In genomic region chr10:93708076-93708473, GRCm38 (mm10) we compare ENCODE assay signal across 14 mouse cellular contexts.
DNase-seq lines count a peak whose midpoint lies in the region; ATAC-seq and TF ChIP-seq lines count a peak whose summit lies in the region.
"Had no signal": no experiment of that assay in that cellular context is flagged by ENCODE, and none has a peak within 500 bp of the region (broad histone marks: within the 10 kb centered on the region; RNA-seq: fewer than 3 reads in every experiment).

No protein-coding gene starts in this region.

- no peak for DNase-seq in heart, postnatal 10 days
- no peak for DNase-seq in lung, postnatal 36 days
- DNase-seq in liver, postnatal 0 days, result no peak
- DNase-seq: adrenal gland, postnatal 36 days; lung, adult 2 months had no signal

- no peaks in the 10 kb centered on the region for H3K27me3 ChIP-seq in heart, embryonic 12.5 days (replicated peaks)
- H3K27me3 ChIP-seq in lung, embryonic 15.5 days, result no peaks in the 10 kb centered on the region
- H3K27me3 ChIP-seq in heart, embryonic 16.5 days (ENCODE audit: control insufficient read depth, insufficient read depth, low read length), result no peaks in the 10 kb centered on the region
- H3K27me3 ChIP-seq in liver, postnatal 0 days (ENCODE audit: insufficient read depth, low read length), result no peaks in the 10 kb centered on the region
- H3K27me3 ChIP-seq in intestine, postnatal 0 days (replicated peaks; ENCODE audit: control insufficient read depth, insufficient read depth, low read length), result no peaks in the 10 kb centered on the region
- H3K27me3 ChIP-seq: hindbrain, embryonic 12.5 days; neural tube, embryonic 12.5 days had no signal

- intact Hi-C loops in heart, postnatal 10 days (cut with DNase I), result loop anchor here (5.0 kb wide), 1 partner anchor 36 kb away; no protein-coding TSS in a partner anchor

- TF ChIP-seq CTCF in liver, postnatal 0 days (IDR thresholded peaks at IDR 0.05; ENCODE audit: low read depth), result no peak
- no peak for TF ChIP-seq CTCF in intestine, postnatal 0 days (IDR thresholded peaks at IDR 0.05; ENCODE audit: low read depth)

- H3K36me3 ChIP-seq in heart, embryonic 12.5 days, result peaks cover 12% of the 10 kb centered on the region
- no peaks in the 10 kb centered on the region for H3K36me3 ChIP-seq in lung, embryonic 15.5 days
- peaks cover 23% of the 10 kb centered on the region for H3K36me3 ChIP-seq in heart, embryonic 16.5 days (ENCODE audit: control insufficient read depth, insufficient read depth)
- no peaks in the 10 kb centered on the region for H3K36me3 ChIP-seq in liver, postnatal 0 days (replicated peaks; ENCODE audit: insufficient read depth, low read length)
- H3K36me3 ChIP-seq in intestine, postnatal 0 days (ENCODE audit: control insufficient read depth, insufficient read depth), result no peaks in the 10 kb centered on the region

- H3K9ac ChIP-seq in heart, embryonic 12.5 days, result no peak overlapping the region
- no peak overlapping the region for H3K9ac ChIP-seq in lung, embryonic 15.5 days
- H3K9ac ChIP-seq in heart, embryonic 16.5 days (ENCODE audit: low read length), result no peak overlapping the region; the same call in 1 of the 2 replicates
- H3K9ac ChIP-seq in liver, postnatal 0 days (replicated peaks), result no peak overlapping the region
- H3K9ac ChIP-seq in intestine, postnatal 0 days (ENCODE audit: low read depth, low read length), result no peak overlapping the region
- H3K9ac ChIP-seq: hindbrain, embryonic 12.5 days; neural tube, embryonic 12.5 days had no signal

- 0 out of 2 replicates have a peak overlapping the region, but pooled peaks have one; percentile 59 for H3K4me2 ChIP-seq in heart, embryonic 12.5 days
- no peak overlapping the region for H3K4me2 ChIP-seq in lung, embryonic 15.5 days
- H3K4me2 ChIP-seq in heart, embryonic 16.5 days (ENCODE audit: low read depth, low read length), result peak overlapping the region; percentile 47; the same call in 1 of the 2 replicates
- H3K4me2 ChIP-seq in liver, postnatal 0 days (ENCODE audit: low read depth, low read length), result no peak overlapping the region
- no peak overlapping the region for H3K4me2 ChIP-seq in intestine, postnatal 0 days (replicated peaks; ENCODE audit: low read depth)
- H3K4me2 ChIP-seq: hindbrain, embryonic 12.5 days; neural tube, embryonic 12.5 days had no signal

- WGBS in heart, embryonic 12.5 days, result 62% methylated on average over 6 of the region's 6 CpGs
- WGBS in lung, embryonic 15.5 days, result 28% methylated on average over 6 of the region's 6 CpGs
- 50% methylated on average over 6 of the region's 6 CpGs for WGBS in heart, embryonic 16.5 days
- 61% methylated on average over 6 of the region's 6 CpGs for WGBS in liver, postnatal 0 days (ENCODE audit: insufficient replicate concordance)
- WGBS in intestine, postnatal 0 days, result 65% methylated on average over 6 of the region's 6 CpGs

- no peak for ATAC-seq in heart, embryonic 12.5 days (ENCODE audit: insufficient number of reproducible peaks, low FRiP score)
- no peak for ATAC-seq in lung, embryonic 15.5 days (ENCODE audit: borderline replicate concordance, extremely low read depth, low FRiP score, low TSS enrichment)
- peak; percentile 28; the same call in 1 of the 2 replicates for ATAC-seq in heart, embryonic 16.5 days (replicated peaks; ENCODE audit: extremely low read depth, insufficient read depth, low FRiP score)
- peak; percentile 40 for ATAC-seq in liver, postnatal 0 days
- ATAC-seq in intestine, postnatal 0 days, result no peak
- ATAC-seq: forebrain, embryonic 14.5 days; inflammation-experienced regulatory T-cells, adult 6 months had no signal

- peaks cover 12% of the 10 kb centered on the region for H3K4me1 ChIP-seq in heart, embryonic 12.5 days (replicated peaks)
- H3K4me1 ChIP-seq in lung, embryonic 15.5 days, result peaks cover 13% of the 10 kb centered on the region
- peaks cover 15% of the 10 kb centered on the region for H3K4me1 ChIP-seq in heart, embryonic 16.5 days (ENCODE audit: control insufficient read depth, insufficient read depth, low read length)
- H3K4me1 ChIP-seq in liver, postnatal 0 days (ENCODE audit: insufficient read depth), result peaks cover 6% of the 10 kb centered on the region; the same call in 1 of the 2 replicates
- H3K4me1 ChIP-seq in intestine, postnatal 0 days (replicated peaks; ENCODE audit: control insufficient read depth, insufficient read depth, low read length), result no peaks in the 10 kb centered on the region
- H3K4me1 ChIP-seq: hindbrain, embryonic 12.5 days; midbrain, embryonic 10.5 days; neural tube, embryonic 12.5 days had no signal

- H3K4me3 ChIP-seq in heart, embryonic 12.5 days, result no peak overlapping the region
- H3K4me3 ChIP-seq in lung, embryonic 15.5 days, result no peak overlapping the region
- no peak overlapping the region for H3K4me3 ChIP-seq in heart, embryonic 16.5 days (ENCODE audit: low read length)
- no peak overlapping the region for H3K4me3 ChIP-seq in liver, postnatal 0 days (ENCODE audit: low read depth, low read length)
- H3K4me3 ChIP-seq in intestine, postnatal 0 days (ENCODE audit: low read depth, low read length), result no peak overlapping the region
- H3K4me3 ChIP-seq: hindbrain, embryonic 12.5 days; midbrain, embryonic 10.5 days; neural tube, embryonic 12.5 days had no signal

- no peaks in the 10 kb centered on the region for H3K9me3 ChIP-seq in heart, embryonic 12.5 days (replicated peaks)
- no peaks in the 10 kb centered on the region for H3K9me3 ChIP-seq in lung, embryonic 15.5 days
- no peaks in the 10 kb centered on the region for H3K9me3 ChIP-seq in heart, embryonic 16.5 days (replicated peaks; ENCODE audit: control insufficient read depth, low read length)
- H3K9me3 ChIP-seq in liver, postnatal 0 days (ENCODE audit: low read length), result no peaks in the 10 kb centered on the region
- H3K9me3 ChIP-seq in intestine, postnatal 0 days (ENCODE audit: control insufficient read depth), result no peaks in the 10 kb centered on the region
- H3K9me3 ChIP-seq: hindbrain, embryonic 12.5 days; neural tube, embryonic 12.5 days had no signal

- no peak for TF ChIP-seq EP300 in liver, postnatal 0 days (IDR thresholded peaks at IDR 0.05; ENCODE audit: low read depth)

- peak overlapping the region; percentile 60 for H3K27ac ChIP-seq in heart, embryonic 12.5 days (ENCODE audit: poor library complexity, severe bottlenecking)
- H3K27ac ChIP-seq in lung, embryonic 15.5 days, result 0 out of 2 replicates have a peak overlapping the region, but pooled peaks have one; percentile 8
- H3K27ac ChIP-seq in heart, embryonic 16.5 days (ENCODE audit: low read length), result peak overlapping the region; percentile 89
- H3K27ac ChIP-seq in liver, postnatal 0 days (ENCODE audit: low read depth), result no peak overlapping the region
- H3K27ac ChIP-seq in intestine, postnatal 0 days (ENCODE audit: low read depth, low read length), result no peak overlapping the region
- H3K27ac ChIP-seq: hindbrain, embryonic 12.5 days; midbrain, embryonic 10.5 days; neural tube, embryonic 12.5 days had no signal

Comparison
In these comparisons a context has a peak if more than half of its experiments do, and no peak if none do; other contexts are left out.
1. ATAC-seq: peak in heart, embryonic 16.5 days (single experiment) and liver, postnatal 0 days (single experiment); none in heart, embryonic 12.5 days (single experiment), lung, embryonic 15.5 days (single experiment) and intestine, postnatal 0 days (single experiment).
2. H3K27ac ChIP-seq: peak in heart, embryonic 12.5 days (single experiment), lung, embryonic 15.5 days (single experiment) and heart, embryonic 16.5 days (single experiment); none in liver, postnatal 0 days (single experiment) and intestine, postnatal 0 days (single experiment).
3. H3K4me2 ChIP-seq: peak in heart, embryonic 12.5 days (single experiment) and heart, embryonic 16.5 days (single experiment); none in lung, embryonic 15.5 days (single experiment), liver, postnatal 0 days (single experiment) and intestine, postnatal 0 days (single experiment).